Mouse (Mus musculus): ENCODE results near the gene Il1b. TPM values are rescaled to one million over a fixed set of nuclear protein-coding genes. Genes with fewer than 3 reads are reported as not detected.

Il1b gene
- polyA plus RNA-seq, 1 experiment from 2014 or later = not detected

Other genes with a start within 250 kb of the Il1b start
- gene Chchd5, start 241.4 kb downstream of the Il1b start, polyA plus RNA-seq (2016; fragmentation: Nextera tagmentation; extraction: Ambion mirVana) = 25.6 and 29.0 TPM in 2 replicates
- gene Slc20a1, start 172.4 kb downstream of the Il1b start, polyA plus RNA-seq (2016; fragmentation: Nextera tagmentation; extraction: Ambion mirVana) = 50.4 and 52.8 TPM in 2 replicates
- 63.1 and 65.4 TPM in 2 replicates for gene Ckap2l, start 73.9 kb downstream of the Il1b start, polyA plus RNA-seq (2016; fragmentation: Nextera tagmentation; extraction: Ambion mirVana)
- gene Il1a, start 61.2 kb downstream of the Il1b start, polyA plus RNA-seq (2016; fragmentation: Nextera tagmentation; extraction: Ambion mirVana) = not detected in 2 replicates
- gene F830045P16Rik, start 165.5 kb upstream of the Il1b start, polyA plus RNA-seq (2016; fragmentation: Nextera tagmentation; extraction: Ambion mirVana) = not detected in 2 replicates
- gene Sirpa, start 221.7 kb upstream of the Il1b start, polyA plus RNA-seq (2016; fragmentation: Nextera tagmentation; extraction: Ambion mirVana) = 17.0 and 17.4 TPM in 2 replicates

All from embryonic facial prominence, embryonic 10.5 days (tissue).